In genomic region chr10:86359208-86359607, GRCm38 (mm10) we compare ENCODE assay signal across 10 mouse cellular contexts. TPM values are rescaled to one million over a fixed set of nuclear protein-coding genes. Genes with fewer than 3 reads are reported as not detected.
DNase-seq lines count a peak whose midpoint lies in the region; ATAC-seq lines count a peak whose summit lies in the region.
"Had no signal": no experiment of that assay in that cellular context is flagged by ENCODE, and none has a peak within 500 bp of the region (broad histone marks: within the 10 kb centered on the region; RNA-seq: fewer than 3 reads in every experiment).

No protein-coding gene starts in this region.

- no peak overlapping the region for H3K9ac ChIP-seq in forebrain, embryonic 14.5 days (ENCODE audit: low read length)
- no peak overlapping the region for H3K9ac ChIP-seq in forebrain, embryonic 12.5 days
- H3K9ac ChIP-seq in lung, embryonic 15.5 days = no peak overlapping the region
- H3K9ac ChIP-seq in embryonic facial prominence, embryonic 13.5 days = no peak overlapping the region
- no peak overlapping the region for H3K9ac ChIP-seq in midbrain, embryonic 16.5 days (ENCODE audit: low read depth, low read length)

- H3K9me3 ChIP-seq in forebrain, embryonic 14.5 days (replicated peaks; ENCODE audit: control insufficient read depth, low read length) = no peaks in the 10 kb centered on the region
- no peaks in the 10 kb centered on the region for H3K9me3 ChIP-seq in forebrain, embryonic 12.5 days
- H3K9me3 ChIP-seq in lung, embryonic 15.5 days = no peaks in the 10 kb centered on the region
- H3K9me3 ChIP-seq in embryonic facial prominence, embryonic 13.5 days = no peaks in the 10 kb centered on the region
- no peaks in the 10 kb centered on the region; the same call in 1 of the 2 replicates for H3K9me3 ChIP-seq in midbrain, embryonic 16.5 days (replicated peaks; ENCODE audit: control insufficient read depth, low read length, poor library complexity, severe bottlenecking)

- H3K4me2 ChIP-seq in forebrain, embryonic 14.5 days (ENCODE audit: low read length) = no peak overlapping the region
- H3K4me2 ChIP-seq in forebrain, embryonic 12.5 days = no peak overlapping the region
- no peak overlapping the region for H3K4me2 ChIP-seq in lung, embryonic 15.5 days
- H3K4me2 ChIP-seq in embryonic facial prominence, embryonic 13.5 days = no peak overlapping the region
- H3K4me2 ChIP-seq in midbrain, embryonic 16.5 days (ENCODE audit: low read length) = no peak overlapping the region

- DNase-seq in forebrain, embryonic 14.5 days (ENCODE audit: low spot score) = peak; percentile 18
- no peak for DNase-seq in lung, postnatal 14 days
- no peak for DNase-seq in embryo, embryonic 10.5 days (ENCODE audit: low spot score)
- no peak for DNase-seq in left cerebral cortex, postnatal 36 days (ENCODE audit: low spot score in 2 of 2)
- DNase-seq: heart, postnatal 14 days had no signal

- ATAC-seq in forebrain, embryonic 14.5 days = no peak; the same call in 1 of the 2 replicates
- ATAC-seq in forebrain, embryonic 12.5 days (ENCODE audit: low FRiP score) = no peak
- ATAC-seq in lung, embryonic 15.5 days (ENCODE audit: borderline replicate concordance, extremely low read depth, low FRiP score, low TSS enrichment) = peak; percentile 71; the same call in 1 of the 2 replicates
- no peak for ATAC-seq in embryonic facial prominence, embryonic 13.5 days (ENCODE audit: insufficient number of reproducible peaks, insufficient read depth, low FRiP score, low TSS enrichment, low read depth)
- ATAC-seq in midbrain, embryonic 16.5 days = peak; percentile 54; the same call in 1 of the 2 replicates

- no peaks in the 10 kb centered on the region for H3K36me3 ChIP-seq in forebrain, embryonic 14.5 days (ENCODE audit: control insufficient read depth, insufficient read depth, low read length)
- H3K36me3 ChIP-seq in forebrain, embryonic 12.5 days (replicated peaks) = no peaks in the 10 kb centered on the region
- H3K36me3 ChIP-seq in lung, embryonic 15.5 days = no peaks in the 10 kb centered on the region
- H3K36me3 ChIP-seq in embryonic facial prominence, embryonic 13.5 days = no peaks in the 10 kb centered on the region
- peaks cover under 1% of the 10 kb centered on the region; the same call in 1 of the 2 replicates for H3K36me3 ChIP-seq in midbrain, embryonic 16.5 days (ENCODE audit: control insufficient read depth, insufficient read depth, low read length)

- 61% methylated on average over 2 of the region's 2 CpGs for WGBS in forebrain, embryonic 14.5 days
- 71% methylated on average over 2 of the region's 2 CpGs for WGBS in forebrain, embryonic 12.5 days
- 54% methylated on average over 2 of the region's 2 CpGs for WGBS in lung, embryonic 15.5 days
- whole genome bisulfite sequencing in embryonic facial prominence, embryonic 13.5 days = 55% methylated on average over 2 of the region's 2 CpGs
- WGBS in midbrain, embryonic 16.5 days = 48% methylated on average over 2 of the region's 2 CpGs

- no peaks in the 10 kb centered on the region for H3K4me1 ChIP-seq in forebrain, embryonic 14.5 days (ENCODE audit: control insufficient read depth, insufficient read depth, low read length)
- H3K4me1 ChIP-seq in forebrain, embryonic 12.5 days = no peaks in the 10 kb centered on the region
- peaks cover 26% of the 10 kb centered on the region for H3K4me1 ChIP-seq in lung, embryonic 15.5 days
- H3K4me1 ChIP-seq in embryonic facial prominence, embryonic 13.5 days = peaks cover 15% of the 10 kb centered on the region
- H3K4me1 ChIP-seq in midbrain, embryonic 16.5 days (ENCODE audit: control insufficient read depth, insufficient read depth, low read length) = no peaks in the 10 kb centered on the region

- intact Hi-C loops in left cerebral cortex, postnatal 36 days (cut with DNase I) = no loop called here

- no peak overlapping the region for H3K4me3 ChIP-seq in forebrain, embryonic 14.5 days (ENCODE audit: low read depth, low read length)
- H3K4me3 ChIP-seq in forebrain, embryonic 12.5 days (replicated peaks) = no peak overlapping the region
- H3K4me3 ChIP-seq in lung, embryonic 15.5 days = no peak overlapping the region
- H3K4me3 ChIP-seq in embryonic facial prominence, embryonic 13.5 days = no peak overlapping the region
- H3K4me3 ChIP-seq in midbrain, embryonic 16.5 days (ENCODE audit: low read depth, low read length) = no peak overlapping the region

- no peaks in the 10 kb centered on the region for H3K27me3 ChIP-seq in forebrain, embryonic 14.5 days (replicated peaks; ENCODE audit: control insufficient read depth, insufficient read depth, low read length)
- no peaks in the 10 kb centered on the region for H3K27me3 ChIP-seq in forebrain, embryonic 12.5 days
- no peaks in the 10 kb centered on the region for H3K27me3 ChIP-seq in lung, embryonic 15.5 days
- no peaks in the 10 kb centered on the region for H3K27me3 ChIP-seq in embryonic facial prominence, embryonic 13.5 days
- no peaks in the 10 kb centered on the region for H3K27me3 ChIP-seq in midbrain, embryonic 16.5 days (ENCODE audit: control insufficient read depth, insufficient read depth, low read depth, low read length)

- no peak overlapping the region for H3K27ac ChIP-seq in forebrain, embryonic 14.5 days (ENCODE audit: low read depth, low read length)
- H3K27ac ChIP-seq in forebrain, embryonic 12.5 days = no peak overlapping the region
- H3K27ac ChIP-seq in lung, embryonic 15.5 days = peak overlapping the region; percentile 52
- H3K27ac ChIP-seq in embryonic facial prominence, embryonic 13.5 days = peak overlapping the region; percentile 61; the same call in 1 of the 2 replicates
- H3K27ac ChIP-seq in midbrain, embryonic 16.5 days (ENCODE audit: low read length) = no peak overlapping the region

RNA-seq across cellular contexts. Expression of gene Timp3, which starts 59.0 kb away (rescaled TPM):
- polyA plus RNA-seq in forebrain, embryonic 14.5 days (2014; fragmentation: Nextera tagmentation; extraction: Ambion mirVana) = 7.9 and 13.8 TPM in 2 replicates
- polyA plus RNA-seq in forebrain, embryonic 12.5 days (2016; fragmentation: Nextera tagmentation; extraction: Ambion mirVana) = 17.9 and 18.0 TPM in 2 replicates
- 55.5 and 64.4 TPM in 2 replicates for polyA plus RNA-seq in lung, embryonic 15.5 days (2015; fragmentation: Nextera tagmentation; extraction: Ambion mirVana)
- 62.7 and 74.0 TPM in 2 replicates for polyA plus RNA-seq in embryonic facial prominence, embryonic 13.5 days (2015; fragmentation: Nextera tagmentation; extraction: Ambion mirVana)
- 30.9 and 37.4 TPM in 2 replicates for polyA plus RNA-seq in midbrain, embryonic 16.5 days (2015; fragmentation: Nextera tagmentation; extraction: Ambion mirVana)
- total RNA-seq in left cerebral cortex, postnatal 36 days (2021) = 10 to 100 TPM; 53.4 to 70.4 TPM
- total RNA-seq: MEL had no signal

Comparison
In these comparisons a context has a peak if more than half of its experiments do, and no peak if none do; other contexts are left out.
1. ATAC-seq: peak in lung, embryonic 15.5 days (single experiment) and midbrain, embryonic 16.5 days (single experiment); none in forebrain, embryonic 14.5 days (single experiment), forebrain, embryonic 12.5 days (single experiment) and embryonic facial prominence, embryonic 13.5 days (single experiment).
2. H3K27ac ChIP-seq: peak in lung, embryonic 15.5 days (single experiment) and embryonic facial prominence, embryonic 13.5 days (single experiment); none in forebrain, embryonic 14.5 days (single experiment), forebrain, embryonic 12.5 days (single experiment) and midbrain, embryonic 16.5 days (single experiment).